ENCODE assay signal across 8 mouse cellular contexts in genomic region chr2:172345258-172345738, GRCm38 (mm10). TPM values are rescaled to one million over a fixed set of nuclear protein-coding genes. Genes with fewer than 3 reads are reported as not detected.
DNase-seq lines count a peak whose midpoint lies in the region; ATAC-seq and TF ChIP-seq lines count a peak whose summit lies in the region.

Gene Fam210b, plus strand, starts transcription at chr2:172345565.

- WGBS in embryonic facial prominence, embryonic 13.5 days: under 1% methylated on average over 35 of the region's 35 CpGs
- 1% methylated on average over 35 of the region's 35 CpGs for WGBS in kidney, adult 2 months
- WGBS in limb, embryonic 12.5 days: 1% methylated on average over 33 of the region's 35 CpGs
- WGBS in midbrain, embryonic 15.5 days: under 1% methylated on average over 35 of the region's 35 CpGs
- WGBS in spleen, adult 2 months: under 1% methylated on average over 35 of the region's 35 CpGs

- H3K27ac ChIP-seq in embryonic facial prominence, embryonic 13.5 days: peak within 1 kb of the TSS; percentile 82
- H3K27ac ChIP-seq in kidney, adult 2 months (ENCODE audit: insufficient read depth, low read depth, low read length): peak within 1 kb of the TSS; percentile 53
- H3K27ac ChIP-seq in limb, embryonic 12.5 days: peak within 1 kb of the TSS; percentile 71
- H3K27ac ChIP-seq in midbrain, embryonic 15.5 days: peak within 1 kb of the TSS; percentile 55
- peak within 1 kb of the TSS; percentile 42; the same call in 1 of the 2 replicates for H3K27ac ChIP-seq in spleen, adult 2 months (ENCODE audit: insufficient read depth, low read length)

- H3K36me3 ChIP-seq in embryonic facial prominence, embryonic 13.5 days: no peaks in the 10 kb centered on the region
- H3K36me3 ChIP-seq in kidney, adult 2 months (ENCODE audit: control insufficient read depth, insufficient read depth, low read length): no peaks in the 10 kb centered on the region
- H3K36me3 ChIP-seq in limb, embryonic 12.5 days: no peaks in the 10 kb centered on the region
- H3K36me3 ChIP-seq in midbrain, embryonic 15.5 days (replicated peaks): no peaks in the 10 kb centered on the region
- no peaks in the 10 kb centered on the region for H3K36me3 ChIP-seq in spleen, adult 2 months (ENCODE audit: control insufficient read depth, insufficient read depth, low read length)

- H3K9me3 ChIP-seq in embryonic facial prominence, embryonic 13.5 days: no peaks in the 10 kb centered on the region
- no peaks in the 10 kb centered on the region for H3K9me3 ChIP-seq in limb, embryonic 12.5 days
- no peaks in the 10 kb centered on the region for H3K9me3 ChIP-seq in midbrain, embryonic 15.5 days

- H3K9ac ChIP-seq in embryonic facial prominence, embryonic 13.5 days: peak within 1 kb of the TSS; percentile 83
- peak within 1 kb of the TSS; percentile 70 for H3K9ac ChIP-seq in limb, embryonic 12.5 days (replicated peaks)
- peak within 1 kb of the TSS; percentile 67 for H3K9ac ChIP-seq in midbrain, embryonic 15.5 days

- peak; percentile 48 for TF ChIP-seq POLR2A in kidney, adult 2 months (IDR thresholded peaks at IDR 0.05; ENCODE audit: low read depth, low read length)
- TF ChIP-seq POLR2A in spleen, adult 2 months (IDR thresholded peaks at IDR 0.05; ENCODE audit: low read depth, low read length): peak; percentile 17; the same call in 1 of the 2 replicates

- H3K4me1 ChIP-seq in embryonic facial prominence, embryonic 13.5 days: peaks cover 23% of the 10 kb centered on the region
- peaks cover 4% of the 10 kb centered on the region; the same call in 1 of the 2 replicates for H3K4me1 ChIP-seq in kidney, adult 2 months (ENCODE audit: control insufficient read depth, insufficient read depth, low read length)
- H3K4me1 ChIP-seq in limb, embryonic 12.5 days (replicated peaks): peaks cover 10% of the 10 kb centered on the region; the same call in 1 of the 2 replicates
- peaks cover 22% of the 10 kb centered on the region for H3K4me1 ChIP-seq in midbrain, embryonic 15.5 days
- peaks cover 5% of the 10 kb centered on the region; the same call in 1 of the 2 replicates for H3K4me1 ChIP-seq in spleen, adult 2 months (ENCODE audit: control insufficient read depth, insufficient read depth, insufficient read length)

- H3K27me3 ChIP-seq in embryonic facial prominence, embryonic 13.5 days: no peaks in the 10 kb centered on the region
- no peaks in the 10 kb centered on the region for H3K27me3 ChIP-seq in kidney, adult 2 months (replicated peaks; ENCODE audit: control insufficient read depth, insufficient read depth, low read length)
- 0 out of 2 replicates have a peak, but pooled peaks cover 7% of the 10 kb centered on the region for H3K27me3 ChIP-seq in limb, embryonic 12.5 days
- no peaks in the 10 kb centered on the region for H3K27me3 ChIP-seq in midbrain, embryonic 15.5 days (replicated peaks)
- no peaks in the 10 kb centered on the region for H3K27me3 ChIP-seq in spleen, adult 2 months (ENCODE audit: control insufficient read depth, insufficient read depth, low read length)

- peak; percentile 92 for DNase-seq in 3134 (ENCODE audit: extremely low read depth, insufficient read length, low spot score)
- peak; percentile 97 to 99 for DNase-seq in adrenal gland, postnatal 36 days
- DNase-seq in heart, adult 18-20 months: peak; percentile 99
- peak; percentile 99 for DNase-seq in kidney, adult 2 months
- peak; percentile 94 to 95 for DNase-seq in spleen, adult 2 months (ENCODE audit: low read depth in 1 of 2, low spot score in 2 of 2)

- peak; percentile 93 for ATAC-seq in embryonic facial prominence, embryonic 13.5 days (ENCODE audit: insufficient number of reproducible peaks, insufficient read depth, low FRiP score, low TSS enrichment, low read depth)
- ATAC-seq in limb, embryonic 12.5 days (ENCODE audit: insufficient number of reproducible peaks, insufficient read depth, low FRiP score, low TSS enrichment, low read depth): peak; percentile 95
- peak; percentile 94 for ATAC-seq in midbrain, embryonic 15.5 days (replicated peaks)

- H3K4me3 ChIP-seq in embryonic facial prominence, embryonic 13.5 days: peak within 1 kb of the TSS; percentile 76
- H3K4me3 ChIP-seq in kidney, adult 2 months (ENCODE audit: insufficient read depth, low read depth, low read length): peak within 1 kb of the TSS; percentile 96
- peak within 1 kb of the TSS; percentile 72 for H3K4me3 ChIP-seq in limb, embryonic 12.5 days (replicated peaks)
- H3K4me3 ChIP-seq in midbrain, embryonic 15.5 days: peak within 1 kb of the TSS; percentile 58
- peak within 1 kb of the TSS; percentile 76 for H3K4me3 ChIP-seq in spleen, adult 2 months (ENCODE audit: extremely low read depth, insufficient read depth, insufficient read length)

- no peak for TF ChIP-seq CTCF in kidney, adult 2 months (conservative IDR thresholded peaks at IDR 0.05; ENCODE audit: insufficient read depth, insufficient read length, low read depth, low read length)
- no peak for TF ChIP-seq CTCF in spleen, adult 2 months (IDR thresholded peaks at IDR 0.05; ENCODE audit: extremely low read depth, insufficient read depth, insufficient read length, insufficient replicate concordance)

- peak within 1 kb of the TSS; percentile 97 for H3K4me2 ChIP-seq in embryonic facial prominence, embryonic 13.5 days
- peak within 1 kb of the TSS; percentile 95 for H3K4me2 ChIP-seq in limb, embryonic 12.5 days
- peak within 1 kb of the TSS; percentile 97 for H3K4me2 ChIP-seq in midbrain, embryonic 15.5 days

RNA-seq across cellular contexts. Expression of gene Fam210b, which starts in this region (rescaled TPM):
- 10 to 100 TPM; 26.8 to 34.2 TPM for total RNA-seq in adrenal gland, postnatal 36 days (2021)
- 21.8 and 26.5 TPM in 2 replicates for polyA plus RNA-seq in embryonic facial prominence, embryonic 13.5 days (2015; fragmentation: Nextera tagmentation; extraction: Ambion mirVana)
- total RNA-seq in heart, adult 18-20 months (2021): 1 to 10 TPM; 5.5 to 5.9 TPM
- polyA plus RNA-seq in kidney, adult 2 months (2012; rRNA removed): 16.3 and 17.5 TPM in 2 replicates
- polyA plus RNA-seq in limb, embryonic 12.5 days (2016; fragmentation: Nextera tagmentation; extraction: Ambion mirVana): 17.0 and 18.8 TPM in 2 replicates
- polyA plus RNA-seq in midbrain, embryonic 15.5 days (2015; fragmentation: Nextera tagmentation; extraction: Ambion mirVana): 19.9 and 22.4 TPM in 2 replicates
- polyA plus RNA-seq in spleen, adult 2 months (2012; rRNA removed): 15.0 and 18.1 TPM in 2 replicates

Comparison
In these comparisons a context has a peak if more than half of its experiments do, and no peak if none do; other contexts are left out.
1. Peak in every context shown above with its lines: DNase-seq, ATAC-seq, H3K4me3 ChIP-seq and H3K27ac ChIP-seq.
2. RNA of gene Fam210b (total RNA-seq): 26.8 to 34.2 TPM in adrenal gland, postnatal 36 days; 5.5 to 5.9 TPM in heart, adult 18-20 months; every median in the first group is over 4 times any median in the second.